Mouse (Mus musculus): ENCODE results near the gene Grasp.

DNA sequence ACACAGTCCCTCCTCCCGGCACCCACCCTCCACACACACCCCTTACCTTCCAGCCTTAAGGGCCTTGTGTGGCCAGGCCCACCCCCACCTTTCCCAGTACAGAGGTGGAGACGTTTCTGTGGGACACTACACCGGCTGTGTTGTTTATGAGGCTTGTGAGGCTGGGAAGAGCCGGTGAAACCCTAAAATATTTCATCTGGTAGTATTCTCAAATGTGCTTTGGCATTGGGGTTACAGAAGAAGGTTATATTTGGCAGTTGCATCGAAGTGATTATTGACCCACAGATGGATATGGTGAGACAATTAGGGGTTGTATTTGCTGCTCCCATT, 48.9 kb upstream of the Grasp start:
- no peak for TF ChIP-seq CTCF (conservative IDR thresholded peaks at IDR 0.05; ENCODE audit: insufficient read depth, insufficient read length, low read depth, low read length)
- no peak for TF ChIP-seq POLR2A (IDR thresholded peaks at IDR 0.05; ENCODE audit: low read depth, low read length)
